Mouse (Mus musculus) inflammation-experienced regulatory T-cells, adult 6 months (primary cell): ENCODE data around the gene Neu3. TPM values are rescaled to one million over a fixed set of nuclear protein-coding genes. Genes with fewer than 3 reads are reported as not detected.

Experiments used
- ATAC-seq: one replicate; pipeline ENCODE4 v1.8.0; 2017
- polyA plus RNA-seq, 3 experiments: library from polyadenylated mRNA; unstranded; fragments of 100-300 nt; shearing (Covaris generic); gene quantifications; one replicate each; pipeline ENCODE4 v1.2.1; 2017

The Neu3 gene
- polyA plus RNA-seq, 3 experiments from 2014 or later: 27.1 to 30.3 (median 28.6) TPM

DNA sequence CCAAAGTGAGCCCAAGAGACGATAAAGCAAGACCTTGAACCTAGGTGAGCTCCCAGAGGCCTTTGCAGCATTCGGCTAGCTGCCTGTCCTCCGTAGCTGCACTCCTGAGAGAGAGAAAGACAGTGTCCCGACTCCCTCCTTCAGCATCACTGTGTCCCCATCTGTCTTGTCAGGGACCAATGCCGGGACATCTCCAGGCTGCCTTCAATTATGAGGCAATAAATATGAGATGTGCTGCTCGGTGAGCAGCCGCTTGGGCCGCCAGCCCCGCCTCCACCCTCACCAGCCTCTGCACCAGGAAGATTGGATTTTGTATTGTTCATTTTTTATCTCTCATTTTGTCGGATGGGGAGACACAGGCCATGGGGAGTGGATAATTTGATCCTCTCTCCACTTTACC is 37.4 kb downstream of the Neu3 start:
- no peak for ATAC-seq

DNA sequence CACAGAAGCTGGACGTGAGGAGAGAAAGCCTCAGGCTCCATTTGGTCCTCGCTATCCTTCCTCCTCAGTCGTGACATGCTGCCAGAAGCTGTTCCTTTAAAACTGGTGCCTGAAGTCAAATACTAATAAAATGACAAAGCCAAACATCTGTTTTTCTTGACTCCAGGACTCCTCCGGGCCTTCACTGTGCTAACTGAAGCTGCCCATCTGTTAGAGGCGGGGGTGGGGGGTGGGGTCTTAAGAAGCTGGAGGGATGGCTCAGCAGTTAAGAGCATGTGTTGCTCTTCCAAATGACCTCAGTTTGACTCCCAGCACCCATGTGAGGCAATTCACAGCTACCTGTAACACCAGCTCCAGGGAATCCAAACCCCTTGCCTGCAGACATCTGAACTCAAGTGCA is 39.7 kb downstream of the Neu3 start:
- ATAC-seq: no peak

DNA sequence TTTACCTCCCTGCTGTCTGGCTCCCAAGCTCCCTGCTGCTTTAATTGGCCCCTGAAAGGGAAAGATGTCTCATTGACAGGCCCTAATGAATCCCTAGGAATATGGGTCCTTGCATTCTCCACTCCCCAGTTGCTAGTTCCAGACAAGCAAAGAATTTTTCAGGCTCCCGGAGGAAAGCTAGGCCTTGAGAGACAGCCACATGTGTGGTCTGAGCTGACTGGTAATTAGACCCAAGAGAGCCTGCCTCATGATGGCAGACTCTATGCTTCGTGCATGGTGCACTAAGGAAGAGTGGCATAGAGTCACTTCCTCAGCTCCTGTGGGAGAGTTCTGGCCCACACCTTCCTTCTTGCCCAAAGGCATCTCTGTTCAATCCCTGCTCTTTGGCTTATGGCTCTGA is 40.3 kb downstream of the Neu3 start:
- no peak for ATAC-seq

DNA sequence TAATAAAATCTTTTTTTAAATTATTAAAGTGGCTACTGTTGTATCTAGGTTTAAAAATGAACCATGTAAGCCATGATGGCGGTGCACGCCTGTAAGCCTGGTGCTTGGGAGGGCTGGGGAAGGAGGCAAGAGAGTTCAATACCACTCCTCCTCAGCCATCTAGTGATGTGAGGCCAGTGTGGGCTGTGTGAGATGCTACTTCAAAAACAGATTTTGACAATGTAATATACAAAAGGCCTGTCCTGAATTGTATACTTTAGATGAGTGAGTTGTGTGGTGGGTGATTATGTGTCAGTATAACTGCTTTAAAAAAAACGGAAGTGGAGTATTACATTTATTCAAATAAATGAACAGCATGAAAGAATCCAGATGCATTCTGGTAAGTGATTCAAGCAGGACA is 41.4 kb downstream of the Neu3 start:
- ATAC-seq: no peak

DNA sequence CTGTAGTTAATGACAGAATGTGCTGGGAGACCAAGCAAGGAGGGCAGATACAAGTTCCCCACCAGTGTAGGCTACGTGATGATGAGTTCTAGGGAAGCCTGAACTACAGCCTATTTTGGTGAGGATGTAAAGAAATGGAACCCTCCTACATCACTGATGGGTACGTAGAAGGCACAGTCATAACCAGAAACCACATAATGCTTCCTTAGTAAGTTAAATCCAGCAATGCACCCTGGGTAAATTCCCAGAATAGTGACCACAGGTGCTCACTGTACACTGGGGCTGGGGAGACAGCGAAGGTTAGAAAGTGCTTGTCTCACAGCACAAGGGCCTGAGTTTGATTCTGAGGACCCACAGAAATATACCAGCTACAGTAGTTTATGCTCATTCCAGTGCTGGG is 42.7 kb downstream of the Neu3 start:
- no peak for ATAC-seq

DNA sequence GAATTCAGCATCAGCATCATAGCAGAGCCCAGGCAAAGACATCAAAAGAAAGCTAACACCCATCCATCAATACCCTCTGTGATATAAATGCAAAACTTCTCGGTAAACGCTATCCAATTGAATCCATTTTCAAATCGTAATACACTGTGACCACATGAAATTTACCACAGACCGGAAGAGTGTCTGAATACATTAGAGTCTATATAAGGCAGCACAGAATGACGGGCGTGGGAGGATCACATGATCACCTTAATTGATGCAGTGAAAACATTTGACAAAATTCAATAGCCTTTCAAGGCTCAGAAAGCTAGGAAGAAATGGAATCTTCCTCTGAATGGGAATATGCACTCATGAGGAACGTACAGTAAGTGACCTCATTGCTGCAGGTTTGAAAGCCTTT is 44.8 kb downstream of the Neu3 start:
- ATAC-seq: peak; percentile 54

DNA sequence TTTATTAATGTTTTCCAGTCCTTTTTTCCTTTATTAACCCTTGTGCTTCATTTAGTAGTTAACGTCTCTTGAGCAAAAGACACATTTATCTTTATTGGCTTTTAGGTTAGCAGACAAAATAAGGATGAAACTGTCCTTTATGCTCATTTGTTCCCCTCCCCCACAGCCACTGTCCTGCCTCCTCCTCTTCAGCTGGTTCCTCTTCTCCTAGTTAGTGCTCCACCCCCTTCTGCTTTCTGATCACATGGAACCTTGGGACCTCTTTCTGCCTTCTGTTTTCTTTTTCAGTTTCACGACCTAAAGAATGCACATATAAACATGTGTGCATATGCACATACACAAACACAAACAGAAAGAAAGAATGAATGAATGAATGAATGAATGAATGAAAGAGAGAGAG is 46.3 kb downstream of the Neu3 start:
- ATAC-seq: no peak

DNA sequence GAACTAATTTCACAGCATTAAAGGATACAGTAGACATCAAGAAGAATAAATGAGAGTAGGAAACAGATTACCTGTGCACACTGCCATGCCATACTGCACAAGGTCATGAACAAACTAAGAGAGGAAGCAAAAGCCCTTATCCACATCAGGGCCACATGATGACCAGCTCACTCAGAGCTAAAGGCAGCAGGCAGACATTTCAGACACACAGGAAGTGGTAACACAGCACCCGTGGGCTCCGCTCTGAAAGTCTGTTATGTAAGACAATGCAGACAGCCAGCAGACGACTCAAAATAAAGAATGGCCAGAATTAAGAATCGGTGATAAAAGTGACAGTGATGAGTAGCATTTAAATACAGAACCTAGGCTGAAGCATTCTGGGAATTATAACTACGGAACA is 46.8 kb downstream of the Neu3 start:
- peak; percentile 81 for ATAC-seq

DNA sequence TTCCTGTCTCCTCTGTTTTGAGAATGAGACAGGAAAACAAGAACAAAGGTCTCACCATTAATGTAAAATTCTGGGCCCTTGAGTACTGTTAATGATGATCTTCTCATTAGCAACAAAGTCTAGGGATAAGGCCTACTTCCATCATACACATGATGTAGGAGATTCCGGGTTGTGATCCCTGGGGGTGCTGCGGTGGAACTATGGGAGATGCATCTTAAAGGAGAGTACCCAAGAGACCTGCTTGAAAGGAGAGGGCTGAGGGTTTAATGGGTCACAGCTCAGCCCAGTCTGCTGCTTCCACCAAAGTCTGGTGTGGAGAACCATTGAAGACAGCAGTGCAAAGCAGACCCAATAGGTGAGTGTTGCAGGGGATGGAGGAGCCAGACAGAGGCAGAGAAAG is 65.0 kb downstream of the Neu3 start, which contains the start of gene Olfr521:
Gene Olfr521 (plus strand): TSS at position 301 of the 400 bp plus-strand sequence.
- ATAC-seq: no peak

Other genes with a start within 250 kb of the Neu3 start
- under 1 TPM in 1 of 3 experiments, not detected in 2; 0.72 TPM for gene Tpbgl, start 201.3 kb downstream of the Neu3 start, polyA plus RNA-seq
- not detected for gene Slco2b1, start 117.1 kb downstream of the Neu3 start, polyA plus RNA-seq
- not detected for gene Olfr520, start 98.1 kb downstream of the Neu3 start, polyA plus RNA-seq
- gene Olfr521, start 64.9 kb downstream of the Neu3 start, polyA plus RNA-seq: not detected
- gene Xrra1, start 30.7 kb upstream of the Neu3 start, polyA plus RNA-seq: not detected
- 100 to 1,000 TPM; 456 to 534 (median 479) TPM for gene Spcs2, start 35.0 kb upstream of the Neu3 start, polyA plus RNA-seq
- gene Rnf169, start 152.0 kb upstream of the Neu3 start, polyA plus RNA-seq: 10 to 100 TPM in 1 of 3 experiments, 1 to 10 TPM in 2; 5.3 to 10.6 (median 8.4) TPM
- not detected for gene Chrdl2, start 177.8 kb upstream of the Neu3 start, polyA plus RNA-seq